Mouse (Mus musculus): ENCODE measurements around the gene Pam. TPM values are rescaled to one million over a fixed set of nuclear protein-coding genes. Genes with fewer than 3 reads are reported as not detected.
"Not testable (repeated sequence)": the region's sequence is repeated elsewhere in the genome, so short reads cannot be mapped to it uniquely, and the experiment has no call there.

The Pam gene
- polyA plus RNA-seq, 1 experiment from 2014 or later, result 65.9 TPM

DNA sequence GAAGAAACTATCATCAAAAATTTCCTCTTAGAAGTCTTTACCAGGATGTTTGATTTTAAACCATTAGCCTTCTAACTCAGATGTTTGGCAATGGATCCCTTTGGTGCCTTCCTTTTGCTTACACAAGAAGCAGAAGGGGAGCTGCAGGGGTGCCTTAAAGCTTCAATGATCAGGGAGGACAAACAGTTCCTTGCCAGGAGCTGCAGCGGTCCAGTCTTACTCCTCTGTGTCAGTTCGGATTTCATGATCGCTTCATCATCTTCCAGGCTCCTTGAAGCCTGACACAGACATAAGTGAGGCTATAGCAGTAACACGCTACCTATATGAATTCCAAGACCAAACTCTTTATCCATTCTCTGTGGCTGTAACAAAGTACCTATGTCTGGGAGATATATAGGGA, 71.6 kb downstream of the Pam start:
- no peaks in the 10 kb centered on the region for H3K27me3 ChIP-seq (replicated peaks; ENCODE audit: control insufficient read depth, insufficient read depth, low read length)
- TF ChIP-seq CTCF (IDR thresholded peaks at IDR 0.05; ENCODE audit: low read depth), result no peak
- no peaks in the 10 kb centered on the region for H3K9me3 ChIP-seq (ENCODE audit: control insufficient read depth)
- H3K27ac ChIP-seq (ENCODE audit: low read depth, low read length), result no peak overlapping the region
- no peak overlapping the region for H3K4me2 ChIP-seq (replicated peaks; ENCODE audit: low read depth)
- no peak for ATAC-seq
- no peak overlapping the region for H3K9ac ChIP-seq (ENCODE audit: low read depth, low read length)
- H3K4me1 ChIP-seq (replicated peaks; ENCODE audit: control insufficient read depth, insufficient read depth, low read length), result no peaks in the 10 kb centered on the region
- 83% methylated on average over 4 of the region's 4 CpGs for WGBS
- no peak overlapping the region for H3K4me3 ChIP-seq (ENCODE audit: low read depth, low read length)
- H3K36me3 ChIP-seq (ENCODE audit: control insufficient read depth, insufficient read depth), result no peaks in the 10 kb centered on the region

- no peak for ATAC-seq
- WGBS, result 88% methylated on average over 9 of the region's 9 CpGs
- Histone ChIP-seq H3K4me1 (replicated peaks; ENCODE audit: control insufficient read depth, insufficient read depth, low read length) (no peaks in the 10 kb centered on the region), H3K27me3 (replicated peaks; ENCODE audit: control insufficient read depth, insufficient read depth, low read length) (no peaks in the 10 kb centered on the region), H3K4me2 (replicated peaks; ENCODE audit: low read depth) (no peak overlapping the region), H3K9me3 (ENCODE audit: control insufficient read depth) (no peaks in the 10 kb centered on the region), H3K27ac (ENCODE audit: low read depth, low read length) (no peak overlapping the region), H3K36me3 (ENCODE audit: control insufficient read depth, insufficient read depth) (no peaks in the 10 kb centered on the region), H3K9ac (ENCODE audit: low read depth, low read length) (no peak overlapping the region), H3K4me3 (ENCODE audit: low read depth, low read length) (no peak overlapping the region)
- no peak for TF ChIP-seq CTCF (IDR thresholded peaks at IDR 0.05; ENCODE audit: low read depth)
These were observed 76.5 kb downstream of the Pam start for GRCm38 (mm10) chr1:98018987-98019386.

DNA sequence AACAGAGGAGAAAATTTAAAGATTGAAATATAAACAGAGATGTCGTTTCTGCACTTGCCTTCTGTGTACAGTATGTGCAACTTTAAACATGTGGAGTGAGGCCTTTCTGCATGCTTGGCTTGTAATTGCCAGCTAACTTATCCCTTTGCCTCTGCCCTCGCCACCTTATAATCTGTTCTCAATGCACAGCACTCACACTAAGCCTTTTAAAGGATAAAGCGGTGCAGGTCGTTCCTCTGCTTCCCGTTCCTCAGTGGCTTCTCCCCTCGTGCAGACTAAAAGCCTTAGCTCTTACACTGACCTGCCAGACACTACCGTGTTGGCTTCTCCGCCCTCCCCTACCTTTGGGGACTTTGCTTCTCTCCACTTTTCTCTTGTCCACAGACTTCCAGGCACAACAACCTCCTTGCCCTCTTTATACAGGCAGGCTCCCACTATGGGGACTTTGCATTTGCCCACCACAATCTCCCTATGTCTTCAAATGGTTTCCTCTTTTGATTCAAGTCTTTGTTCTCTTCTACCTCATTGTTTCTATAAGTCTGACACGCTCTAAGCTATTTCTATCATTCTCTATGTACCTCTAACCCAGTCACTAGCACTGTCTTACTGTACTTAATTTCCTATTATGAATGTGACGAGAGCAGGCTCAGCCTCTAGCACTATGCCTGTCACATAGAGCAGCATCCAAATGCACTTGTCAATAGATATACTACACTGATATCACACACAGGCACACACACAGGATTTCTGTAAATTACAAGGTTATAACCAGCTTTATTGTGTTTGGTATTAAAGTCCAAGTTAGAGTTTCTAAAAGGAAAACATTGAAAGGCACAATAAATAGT, 79.2 kb downstream of the Pam start:
- no peaks in the 10 kb centered on the region for H3K27me3 ChIP-seq (replicated peaks; ENCODE audit: control insufficient read depth, insufficient read depth, low read length)
- H3K27ac ChIP-seq (ENCODE audit: low read depth, low read length), result no peak overlapping the region
- no peak; the same call in 1 of the 2 replicates for ATAC-seq
- WGBS, result 65% methylated on average over 10 of the region's 10 CpGs
- H3K9me3 ChIP-seq (ENCODE audit: control insufficient read depth), result no peaks in the 10 kb centered on the region
- no peaks in the 10 kb centered on the region for H3K4me1 ChIP-seq (replicated peaks; ENCODE audit: control insufficient read depth, insufficient read depth, low read length)
- TF ChIP-seq CTCF (IDR thresholded peaks at IDR 0.05; ENCODE audit: low read depth), result no peak
- no peak overlapping the region for H3K9ac ChIP-seq (ENCODE audit: low read depth, low read length)
- no peaks in the 10 kb centered on the region for H3K36me3 ChIP-seq (ENCODE audit: control insufficient read depth, insufficient read depth)
- no peak overlapping the region for H3K4me3 ChIP-seq (ENCODE audit: low read depth, low read length)
- no peak overlapping the region for H3K4me2 ChIP-seq (replicated peaks; ENCODE audit: low read depth)

DNA sequence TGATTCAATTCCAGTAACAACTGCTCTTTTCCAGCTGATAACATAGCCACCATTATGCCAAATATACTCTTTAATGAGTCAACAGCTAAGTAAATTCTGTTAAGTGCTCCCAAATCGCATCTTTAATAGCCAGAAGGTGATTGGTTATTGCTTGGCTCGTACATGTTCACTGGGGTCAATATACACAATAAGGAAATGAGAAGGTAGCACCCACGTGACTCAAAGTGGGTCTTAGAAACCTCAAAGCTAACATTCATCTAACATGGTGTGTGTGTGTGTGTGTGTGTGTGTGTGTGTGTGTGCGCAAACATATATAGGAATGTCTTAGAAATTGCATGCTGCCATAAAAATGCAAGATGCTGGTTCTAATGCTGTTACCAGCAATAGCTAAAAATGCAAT, 79.9 kb downstream of the Pam start:
- H3K27me3 ChIP-seq (replicated peaks; ENCODE audit: control insufficient read depth, insufficient read depth, low read length), result no peaks in the 10 kb centered on the region
- no peak overlapping the region for H3K27ac ChIP-seq (ENCODE audit: low read depth, low read length)
- WGBS, result 66% methylated on average over 4 of the region's 4 CpGs
- no peak overlapping the region for H3K4me3 ChIP-seq (ENCODE audit: low read depth, low read length)
- no peak overlapping the region for H3K9ac ChIP-seq (ENCODE audit: low read depth, low read length)
- no peak overlapping the region for H3K4me2 ChIP-seq (replicated peaks; ENCODE audit: low read depth)
- no peak for TF ChIP-seq CTCF (IDR thresholded peaks at IDR 0.05; ENCODE audit: low read depth)
- no peaks in the 10 kb centered on the region for H3K9me3 ChIP-seq (ENCODE audit: control insufficient read depth)
- no peak for ATAC-seq
- H3K4me1 ChIP-seq (replicated peaks; ENCODE audit: control insufficient read depth, insufficient read depth, low read length), result no peaks in the 10 kb centered on the region
- no peaks in the 10 kb centered on the region for H3K36me3 ChIP-seq (ENCODE audit: control insufficient read depth, insufficient read depth)

GRCm38 (mm10) chr1:98002561-98003425, 92.7 kb downstream of the Pam start:
- Histone ChIP-seq H3K36me3 (ENCODE audit: control insufficient read depth, insufficient read depth) (no peaks in the 10 kb centered on the region), H3K4me1 (replicated peaks; ENCODE audit: control insufficient read depth, insufficient read depth, low read length) (0 out of 2 replicates have a peak, but pooled peaks cover 4% of the 10 kb centered on the region), H3K9ac (ENCODE audit: low read depth, low read length) (no peak overlapping the region), H3K4me2 (replicated peaks; ENCODE audit: low read depth) (no peak overlapping the region), H3K27me3 (replicated peaks; ENCODE audit: control insufficient read depth, insufficient read depth, low read length) (no peaks in the 10 kb centered on the region), H3K4me3 (ENCODE audit: low read depth, low read length) (no peak overlapping the region), H3K27ac (ENCODE audit: low read depth, low read length) (no peak overlapping the region), H3K9me3 (ENCODE audit: control insufficient read depth) (no peaks in the 10 kb centered on the region)
- ATAC-seq, result no peak
- no peak for TF ChIP-seq CTCF (IDR thresholded peaks at IDR 0.05; ENCODE audit: low read depth)
- 66% methylated on average over 7 of the region's 7 CpGs for WGBS

DNA sequence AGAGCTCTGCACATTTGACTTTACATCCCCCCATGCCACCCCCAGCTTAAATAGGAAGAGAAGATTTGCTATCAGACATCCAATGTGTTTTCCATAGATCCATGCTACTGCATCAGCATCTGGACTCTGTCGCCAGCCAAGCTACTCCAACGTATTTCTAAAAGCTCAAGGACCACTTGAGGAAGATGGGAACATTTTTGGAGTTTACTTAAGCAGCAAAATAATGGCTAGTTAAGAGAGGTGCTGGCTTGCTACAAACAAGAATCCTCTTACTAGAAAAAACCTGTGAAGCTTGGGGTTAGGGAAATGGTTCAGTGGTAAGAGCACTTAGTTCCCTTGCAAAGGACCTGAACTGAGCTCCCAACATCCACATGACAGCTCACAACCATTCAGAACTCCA, 96.0 kb downstream of the Pam start:
- H3K27me3 ChIP-seq (replicated peaks; ENCODE audit: control insufficient read depth, insufficient read depth, low read length), result no peaks in the 10 kb centered on the region
- no peak overlapping the region for H3K4me2 ChIP-seq (replicated peaks; ENCODE audit: low read depth)
- no peak overlapping the region for H3K4me3 ChIP-seq (ENCODE audit: low read depth, low read length)
- no peak for ATAC-seq
- no peak overlapping the region for H3K9ac ChIP-seq (ENCODE audit: low read depth, low read length)
- H3K4me1 ChIP-seq (replicated peaks; ENCODE audit: control insufficient read depth, insufficient read depth, low read length), result 0 out of 2 replicates have a peak, but pooled peaks cover 4% of the 10 kb centered on the region
- no peak overlapping the region for H3K27ac ChIP-seq (ENCODE audit: low read depth, low read length)
- H3K36me3 ChIP-seq (ENCODE audit: control insufficient read depth, insufficient read depth), result no peaks in the 10 kb centered on the region
- H3K9me3 ChIP-seq (ENCODE audit: control insufficient read depth), result no peaks in the 10 kb centered on the region
- TF ChIP-seq CTCF (IDR thresholded peaks at IDR 0.05; ENCODE audit: low read depth), result no peak
- WGBS, result 79% methylated on average over 2 of the region's 2 CpGs

DNA sequence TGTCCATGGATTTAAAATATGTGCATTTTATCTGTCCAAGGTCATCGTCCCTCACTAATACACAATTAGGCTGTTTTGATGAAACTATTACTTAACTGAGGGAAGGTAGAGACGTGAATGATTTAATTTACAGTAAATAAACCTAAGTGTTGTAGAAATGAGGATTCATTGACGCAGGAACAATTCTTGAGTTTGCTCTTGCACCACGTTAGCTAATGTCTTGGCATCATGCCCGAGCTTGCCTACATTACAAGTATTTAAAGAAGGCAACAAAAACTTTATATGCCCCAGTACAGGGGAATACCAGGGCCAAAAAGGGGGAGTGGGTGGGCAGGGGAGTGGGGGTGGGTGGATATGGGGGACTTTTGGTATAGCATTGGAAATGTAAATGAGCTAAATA, 96.5 kb downstream of the Pam start:
- H3K36me3 ChIP-seq (ENCODE audit: control insufficient read depth, insufficient read depth); H3K27me3 ChIP-seq (replicated peaks; ENCODE audit: control insufficient read depth, insufficient read depth, low read length); H3K27ac ChIP-seq (ENCODE audit: low read depth, low read length); H3K4me2 ChIP-seq (replicated peaks; ENCODE audit: low read depth); H3K9ac ChIP-seq (ENCODE audit: low read depth, low read length); H3K9me3 ChIP-seq (ENCODE audit: control insufficient read depth); H3K4me3 ChIP-seq (ENCODE audit: low read depth, low read length); H3K4me1 ChIP-seq (replicated peaks; ENCODE audit: control insufficient read depth, insufficient read depth, low read length); ATAC-seq: not testable (repeated sequence)
- WGBS, result 65% methylated on average over 5 of the region's 5 CpGs
